Mouse (Mus musculus) thymus, adult 2 months (tissue): Measurements from ENCODE around the gene F930015N05Rik.

ENCODE experiments used
- CTCF ChIP-seq: fragments of 200-500 bp; IDR thresholded peaks from 2 replicates; pipeline ENCODE4 v1.5.1; 2012; ENCODE audit warnings: mild to moderate bottlenecking, control low read depth, low read length, moderate library complexity, borderline replicate concordance; ENCODE audit not compliant: control insufficient read depth, poor library complexity, insufficient read depth; ENCODE audit errors: extremely low read depth
- POLR2A ChIP-seq: fragments of 200-500 bp; IDR thresholded peaks from 2 replicates; pipeline ENCODE4 v1.6.1; 2012; ENCODE audit warnings: mild to moderate bottlenecking, low read length, control low read depth, moderate library complexity; ENCODE audit not compliant: control insufficient read depth, poor library complexity, insufficient read depth; ENCODE audit errors: extremely low read depth

- TF ChIP-seq POLR2A (no peak), CTCF (no peak)
These were observed 1.3 kb upstream of the F930015N05Rik start for GRCm38 (mm10) chr11:64437721-64438120.
